Mouse (Mus musculus) liver, adult 2 months (tissue): ENCODE measurements at regions not wholly inside any gene's neighbourhood (a gene's known extent, or its start where the extent isn't known, plus 50 kb on each side); places are given as distances from the start of the nearest gene placed in this dataset.

Source experiments
- DNase-seq: peaks from one replicate; pipeline ENCODE4 v3.0.0-alpha.2; 2011; ENCODE audit warnings: low read depth, low spot score; ENCODE audit errors: extremely low read depth
- H3K27ac ChIP-seq: fragments of 200-500 bp; replicated peaks from 2 replicates; pipeline ENCODE4 v1.5.1; 2012; ENCODE audit warnings: low read depth, mild to moderate bottlenecking, control low read depth, inconsistent platforms, low read length; ENCODE audit not compliant: insufficient read depth
- H3K27me3 ChIP-seq: fragments of 200-500 bp; 2 replicates; pipeline ENCODE4 v1.6.1; 2012; ENCODE audit warnings: mild to moderate bottlenecking, moderate library complexity, low read length, inconsistent platforms; ENCODE audit not compliant: control insufficient read depth, insufficient read depth
- H3K36me3 ChIP-seq: fragments of 200-500 bp; 2 replicates; pipeline ENCODE4 v1.6.1; 2012; ENCODE audit warnings: low read length, inconsistent platforms; ENCODE audit not compliant: control insufficient read depth, insufficient read depth
- H3K4me1 ChIP-seq: fragments of 200-500 bp; 2 replicates; pipeline ENCODE4 v1.6.1; 2011; ENCODE audit warnings: low read length; ENCODE audit not compliant: control insufficient read depth, insufficient read depth
- H3K4me3 ChIP-seq: fragments of 200-500 bp; 2 replicates; pipeline ENCODE4 v1.5.1; 2011; ENCODE audit warnings: low read depth, mild to moderate bottlenecking, control low read depth, low read length, moderate library complexity; ENCODE audit not compliant: insufficient read depth
- H3K79me2 ChIP-seq: fragments of 200-500 bp; 2 replicates; pipeline ENCODE4 v1.6.1; 2012; ENCODE audit warnings: inconsistent platforms, mild to moderate bottlenecking, low read length, moderate library complexity; ENCODE audit not compliant: control insufficient read depth, insufficient read depth
- H3K9ac ChIP-seq: fragments of 200-500 bp; 2 replicates; pipeline ENCODE4 v1.6.1; 2012; ENCODE audit warnings: low read depth, mild to moderate bottlenecking, control low read depth, inconsistent platforms, low read length
- CTCF ChIP-seq: fragments of 200-500 bp; IDR thresholded peaks from 2 replicates; pipeline ENCODE4 v1.5.1; 2011; ENCODE audit warnings: low read depth, low read length, control low read depth
- POLR2A ChIP-seq: fragments of 200-500 bp; IDR thresholded peaks from 2 replicates; pipeline ENCODE4 v1.6.1; 2011; ENCODE audit warnings: low read length, control low read depth; ENCODE audit not compliant: insufficient read depth; ENCODE audit errors: extremely low read depth
- WGBS: fragments of 180-500 bp; shearing (Covaris S2); methylation state at CpG from one replicate; pipeline ENCODE4 v1.1.7; 2018; 5-methylcytosine and 5-hydroxymethylcytosine counted together

DNA sequence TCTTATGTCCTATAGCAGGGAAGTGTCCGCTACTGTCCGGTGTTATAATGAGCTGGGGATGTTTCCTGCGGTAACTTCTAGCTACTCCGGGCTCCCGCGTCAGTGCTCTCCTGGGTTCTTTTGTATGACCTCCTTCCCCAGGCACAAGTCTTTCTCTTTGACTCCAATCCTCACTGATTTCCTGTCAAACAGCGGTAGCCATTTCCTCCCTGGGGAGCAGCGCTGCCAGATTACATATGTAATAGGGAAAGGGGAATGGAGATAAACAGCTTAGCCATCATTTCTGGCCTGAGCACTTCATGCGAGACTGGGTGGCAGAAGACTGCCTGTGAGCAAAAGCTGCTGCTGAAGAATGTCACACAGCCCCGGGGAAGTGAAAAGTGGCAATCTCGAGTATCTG is 262.4 kb upstream of the Dach1 start:
- H3K79me2 ChIP-seq, result no peaks in the 10 kb centered on the region
- no peak overlapping the region for H3K9ac ChIP-seq
- H3K27me3 ChIP-seq, result no peaks in the 10 kb centered on the region
- no peak overlapping the region for H3K27ac ChIP-seq
- H3K4me1 ChIP-seq, result no peaks in the 10 kb centered on the region
- TF ChIP-seq POLR2A, result no peak
- no peak for TF ChIP-seq CTCF
- no peaks in the 10 kb centered on the region for H3K36me3 ChIP-seq
- no peak for DNase-seq
- H3K4me3 ChIP-seq, result no peak overlapping the region
- WGBS, result 50% methylated on average over 11 of the region's 11 CpGs

DNA sequence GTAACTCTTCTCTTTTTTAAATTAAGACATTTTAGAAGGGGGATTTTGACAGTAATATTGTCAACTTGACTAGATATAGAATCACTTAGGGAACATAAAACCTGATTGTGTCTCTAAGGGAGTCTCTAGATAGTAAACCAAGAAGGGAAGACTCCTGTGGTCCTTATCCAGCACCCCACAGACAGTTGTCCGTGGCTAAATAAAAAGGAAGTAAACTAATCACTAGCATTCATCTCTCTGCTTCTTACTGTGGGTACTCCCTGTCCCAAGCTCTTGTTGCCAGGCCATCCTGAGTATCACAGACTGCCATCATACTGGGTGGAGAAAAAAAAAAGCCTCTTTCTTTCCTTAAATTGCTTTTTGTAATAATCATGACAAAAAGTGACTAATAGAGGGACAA is 248.2 kb upstream of the Dach1 start:
- TF ChIP-seq CTCF, result no peak
- WGBS, result 51% methylated on average over 1 of the region's 1 CpGs

DNA sequence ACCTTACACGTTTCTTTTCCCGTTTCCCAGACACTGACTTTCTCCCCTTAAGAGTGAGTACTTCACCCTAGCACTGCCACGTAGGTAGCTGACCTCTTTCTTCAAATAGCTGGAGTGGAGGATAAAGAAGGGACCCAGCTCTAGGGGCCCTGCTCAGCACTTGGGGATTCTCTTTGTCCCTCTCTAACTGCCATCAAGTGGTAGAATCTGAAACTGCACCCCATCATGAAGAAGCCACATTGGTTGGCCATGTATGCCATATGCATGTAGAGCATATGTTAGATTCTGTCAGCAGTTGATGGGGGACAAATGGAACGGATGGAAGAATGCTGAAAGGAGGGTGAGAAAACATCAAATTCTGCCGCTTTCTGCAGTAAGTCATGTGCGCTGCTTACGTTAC is 244.6 kb upstream of the Dach1 start:
- H3K4me1 ChIP-seq, result no peaks in the 10 kb centered on the region
- no peak for DNase-seq
- no peaks in the 10 kb centered on the region for H3K27me3 ChIP-seq
- TF ChIP-seq POLR2A (no peak), CTCF (no peak)
- no peaks in the 10 kb centered on the region for H3K36me3 ChIP-seq
- H3K4me3 ChIP-seq, result no peak overlapping the region
- H3K27ac ChIP-seq, result no peak overlapping the region
- 60% methylated on average over 7 of the region's 7 CpGs for WGBS
- no peaks in the 10 kb centered on the region for H3K79me2 ChIP-seq
- no peak overlapping the region for H3K9ac ChIP-seq

More for the DNA sequence above, 248.2 kb upstream of the Dach1 start:
- no peak for DNase-seq
- H3K27ac ChIP-seq, result no peak overlapping the region
- H3K4me1 ChIP-seq, result no peaks in the 10 kb centered on the region
- no peak overlapping the region for H3K4me3 ChIP-seq
- H3K79me2 ChIP-seq, result no peaks in the 10 kb centered on the region
- H3K36me3 ChIP-seq, result no peaks in the 10 kb centered on the region
- no peaks in the 10 kb centered on the region for H3K27me3 ChIP-seq
- H3K9ac ChIP-seq, result no peak overlapping the region

DNA sequence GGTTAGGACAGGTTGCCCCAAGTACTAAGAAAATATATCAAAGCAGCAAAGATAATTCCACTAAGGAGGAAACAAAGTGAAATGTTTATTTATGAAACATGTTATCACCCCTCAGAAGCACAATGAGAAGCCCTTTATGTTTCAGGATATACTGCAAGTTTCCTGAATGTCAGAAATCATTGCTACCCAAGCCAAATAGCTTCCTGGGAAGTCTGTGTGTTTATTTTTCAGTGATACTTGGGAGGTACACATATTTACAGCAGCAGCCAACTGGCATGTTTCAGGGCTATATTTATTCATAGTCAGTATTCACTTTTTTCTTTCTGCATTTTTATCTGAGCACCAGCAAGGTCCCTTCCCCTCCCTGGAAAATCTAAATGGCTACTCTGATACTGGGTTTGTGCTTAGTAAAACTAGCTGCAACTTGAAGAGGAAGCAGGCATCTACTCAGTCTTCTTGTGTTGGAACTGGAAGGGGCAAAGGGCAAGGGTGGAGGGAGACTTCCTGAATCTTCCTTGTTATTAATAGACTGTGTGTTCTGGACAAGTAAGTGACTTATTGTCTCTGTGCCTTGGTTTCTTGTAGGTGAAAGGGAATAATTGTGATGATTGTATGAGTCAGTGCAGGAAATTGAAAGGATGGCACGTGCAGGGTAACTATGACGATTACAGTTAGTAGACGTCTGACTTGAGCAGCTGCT is 236.5 kb upstream of the Dach1 start:
- H3K4me3 ChIP-seq, result no peak overlapping the region
- DNase-seq, result no peak
- no peak overlapping the region for H3K27ac ChIP-seq
- TF ChIP-seq CTCF (no peak), POLR2A (no peak)
- no peaks in the 10 kb centered on the region for H3K79me2 ChIP-seq
- no peak overlapping the region for H3K9ac ChIP-seq
- H3K36me3 ChIP-seq, result no peaks in the 10 kb centered on the region
- H3K4me1 ChIP-seq, result no peaks in the 10 kb centered on the region
- no peaks in the 10 kb centered on the region for H3K27me3 ChIP-seq
- WGBS, result 69% methylated on average over 3 of the region's 3 CpGs

DNA sequence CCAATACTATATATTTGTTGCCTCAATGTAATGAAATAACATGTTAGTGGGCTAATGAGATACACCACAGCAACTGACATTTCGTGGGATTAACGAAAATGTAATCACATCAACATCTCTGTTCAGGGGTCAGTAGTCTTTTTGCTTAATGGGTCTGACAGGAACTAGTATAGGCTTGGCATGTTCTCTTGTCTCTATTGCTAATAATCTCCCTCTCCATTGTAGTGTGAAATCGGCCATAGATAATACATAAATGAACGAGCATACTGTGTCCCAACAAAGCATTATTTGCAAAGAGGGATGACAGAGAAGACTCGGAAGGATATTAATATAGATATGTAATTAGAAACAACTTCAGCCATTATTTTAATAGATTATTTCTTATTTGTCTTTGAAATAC is 234.5 kb upstream of the Dach1 start:
- 88% methylated on average over 5 of the region's 5 CpGs for WGBS
- DNase-seq, result no peak
- H3K9ac ChIP-seq, result no peak overlapping the region
- TF ChIP-seq POLR2A (no peak), CTCF (no peak)
- no peaks in the 10 kb centered on the region for H3K79me2 ChIP-seq
- no peak overlapping the region for H3K4me3 ChIP-seq
- no peaks in the 10 kb centered on the region for H3K36me3 ChIP-seq
- H3K27me3 ChIP-seq, result no peaks in the 10 kb centered on the region
- H3K27ac ChIP-seq, result no peak overlapping the region
- H3K4me1 ChIP-seq, result no peaks in the 10 kb centered on the region

DNA sequence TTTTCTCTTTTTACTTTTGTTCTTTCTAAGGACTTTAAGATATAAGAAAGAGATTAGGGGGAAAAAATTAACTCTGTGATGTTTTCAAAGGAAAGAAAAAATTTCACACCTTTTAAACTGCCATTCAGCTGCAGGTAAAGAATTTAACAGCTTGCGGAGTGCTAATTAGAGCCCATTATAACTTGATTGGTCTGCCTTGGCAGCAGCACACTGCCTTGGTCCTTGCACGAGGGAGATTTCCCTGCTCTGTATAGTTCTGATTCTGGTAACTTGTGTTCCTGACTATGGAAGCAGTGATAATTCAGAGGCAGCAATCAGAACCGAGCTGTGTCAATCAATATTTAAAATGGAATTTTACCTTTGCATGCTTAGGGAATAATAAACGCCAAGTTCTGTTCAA is 218.3 kb upstream of the Dach1 start:
- H3K9ac ChIP-seq, result no peak overlapping the region
- no peaks in the 10 kb centered on the region for H3K27me3 ChIP-seq
- H3K36me3 ChIP-seq, result no peaks in the 10 kb centered on the region
- TF ChIP-seq CTCF (no peak), POLR2A (no peak)
- DNase-seq, result no peak
- 54% methylated on average over 4 of the region's 4 CpGs for WGBS
- no peak overlapping the region for H3K4me3 ChIP-seq
- no peak overlapping the region for H3K27ac ChIP-seq
- H3K79me2 ChIP-seq, result no peaks in the 10 kb centered on the region
- H3K4me1 ChIP-seq, result no peaks in the 10 kb centered on the region
